Mouse (Mus musculus): ENCODE measurements around the gene Pax5. TPM values are rescaled to one million over a fixed set of nuclear protein-coding genes. Genes with fewer than 3 reads are reported as not detected.

Gene Pax5
- total RNA-seq, 2 experiments from 2014 or later = 0.71 to 0.76 TPM

DNA sequence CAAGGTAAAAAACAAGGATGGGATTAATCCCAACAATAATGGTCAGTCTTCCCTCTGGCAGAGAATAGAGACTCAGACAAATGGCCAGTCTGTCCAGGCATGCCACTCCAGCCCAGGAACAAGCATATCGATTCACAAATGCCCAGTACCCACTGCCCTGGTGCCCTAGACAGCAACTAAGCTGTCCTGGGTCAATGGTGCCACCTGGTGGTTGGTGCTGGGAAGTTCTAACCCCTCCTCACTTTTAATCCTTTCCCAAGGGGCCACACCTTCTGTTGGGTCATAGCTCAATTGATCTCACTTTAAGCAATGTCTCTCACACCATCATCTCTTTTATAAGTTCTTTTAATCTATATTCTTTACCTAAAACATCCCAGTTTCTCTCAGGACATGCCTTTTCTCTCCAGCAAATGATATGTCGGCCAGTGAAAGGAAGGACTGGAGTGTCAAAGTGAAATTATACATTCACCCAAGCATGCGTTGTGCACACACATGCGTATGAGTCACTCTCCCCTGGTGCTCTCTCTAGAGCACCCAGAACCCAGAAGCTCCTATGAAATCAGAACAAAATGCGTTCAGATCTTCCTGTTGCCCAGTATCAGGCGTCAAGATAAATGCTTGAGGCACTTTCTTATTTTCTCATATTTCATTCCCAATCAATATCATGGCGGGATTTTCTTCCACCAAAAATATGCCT, 40.7 kb downstream of the Pax5 start:
- peak; percentile 22 to 39 for DNase-seq
- intact Hi-C loops (cut with DNase I) = loop anchor here (1.0 to 5.0 kb wide), 2 partner anchors 92 to 107 kb away; no protein-coding TSS in a partner anchor

DNA sequence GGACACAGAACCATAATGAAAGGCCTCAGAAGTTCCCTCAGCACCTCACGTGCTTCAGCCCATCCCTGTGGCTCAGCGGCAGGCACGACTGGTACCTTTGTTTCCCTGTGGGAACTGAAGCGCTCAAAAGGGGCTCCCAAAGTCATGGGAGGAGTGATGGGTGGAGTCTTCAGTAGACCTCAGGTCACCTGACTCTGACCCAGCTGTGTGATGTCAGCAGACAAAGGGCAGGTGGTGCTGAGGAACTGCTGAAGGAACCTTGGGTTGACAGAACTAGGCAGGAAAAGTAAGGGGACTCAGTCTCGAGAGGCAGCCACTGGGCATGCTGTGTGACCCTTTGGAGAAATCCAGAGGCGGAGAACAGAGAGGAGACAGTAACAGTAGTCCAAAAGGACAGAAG, 41.7 kb downstream of the Pax5 start:
- no peak for DNase-seq
- intact Hi-C loops (cut with DNase I) = no loop called here

DNA sequence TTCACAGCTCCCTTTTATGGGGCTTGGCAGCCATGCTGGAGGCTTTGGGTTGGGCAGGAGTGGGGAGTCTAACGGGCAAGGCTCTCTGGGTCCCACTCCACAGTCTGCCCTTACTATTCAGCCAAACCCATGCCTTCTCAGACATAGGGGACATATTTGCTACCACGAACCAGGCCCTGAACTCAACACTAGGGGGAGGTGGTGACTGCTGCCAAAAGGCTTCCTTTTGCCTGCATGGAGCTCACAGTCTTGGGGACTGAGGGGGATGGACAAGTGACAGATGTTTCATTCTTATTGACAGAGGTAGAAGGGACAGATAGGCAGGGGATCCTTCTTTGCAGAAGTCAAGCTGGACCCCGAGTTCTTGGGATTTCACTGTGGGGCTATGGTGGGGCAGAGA, 42.1 kb downstream of the Pax5 start:
- no peak for DNase-seq
- intact Hi-C loops (cut with DNase I) = no loop called here

DNA sequence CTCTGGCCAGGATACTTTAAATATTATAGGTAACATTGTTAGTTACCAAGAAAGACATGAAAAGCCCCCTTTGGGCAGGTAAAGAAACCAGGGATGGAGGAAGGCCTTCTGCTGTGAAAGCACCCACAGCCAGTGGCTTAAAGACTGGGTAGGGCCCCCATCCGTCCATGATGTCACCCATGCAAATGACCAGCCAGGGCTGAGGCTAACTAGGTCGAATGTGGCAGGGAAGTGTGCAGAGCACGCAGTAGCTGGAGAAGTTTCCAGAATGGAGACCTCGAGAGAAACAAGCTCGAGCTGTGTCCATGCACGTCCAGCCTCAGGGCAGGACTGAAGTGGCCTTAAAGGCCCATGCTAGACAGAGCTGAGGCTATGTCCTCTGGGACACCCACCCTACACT, 42.9 kb downstream of the Pax5 start:
- DNase-seq = no peak
- intact Hi-C loops (cut with DNase I) = no loop called here

DNA sequence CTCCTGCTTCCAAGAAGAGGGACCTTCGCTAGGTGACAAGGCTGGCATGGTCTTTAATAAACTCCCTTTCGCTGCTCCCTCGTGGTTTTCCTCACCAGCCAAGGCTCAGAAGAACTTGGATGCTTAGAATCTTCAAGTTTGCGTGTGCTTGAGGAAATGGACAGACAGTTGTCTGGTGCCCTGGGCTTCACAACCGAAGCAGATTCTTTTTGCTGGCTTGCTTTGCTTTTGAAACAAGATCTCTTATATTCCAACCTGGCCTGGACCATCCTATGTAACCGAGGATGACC, 45.6 kb downstream of the Pax5 start:
- DNase-seq = no peak
- intact Hi-C loops (cut with DNase I) = no loop called here

DNA sequence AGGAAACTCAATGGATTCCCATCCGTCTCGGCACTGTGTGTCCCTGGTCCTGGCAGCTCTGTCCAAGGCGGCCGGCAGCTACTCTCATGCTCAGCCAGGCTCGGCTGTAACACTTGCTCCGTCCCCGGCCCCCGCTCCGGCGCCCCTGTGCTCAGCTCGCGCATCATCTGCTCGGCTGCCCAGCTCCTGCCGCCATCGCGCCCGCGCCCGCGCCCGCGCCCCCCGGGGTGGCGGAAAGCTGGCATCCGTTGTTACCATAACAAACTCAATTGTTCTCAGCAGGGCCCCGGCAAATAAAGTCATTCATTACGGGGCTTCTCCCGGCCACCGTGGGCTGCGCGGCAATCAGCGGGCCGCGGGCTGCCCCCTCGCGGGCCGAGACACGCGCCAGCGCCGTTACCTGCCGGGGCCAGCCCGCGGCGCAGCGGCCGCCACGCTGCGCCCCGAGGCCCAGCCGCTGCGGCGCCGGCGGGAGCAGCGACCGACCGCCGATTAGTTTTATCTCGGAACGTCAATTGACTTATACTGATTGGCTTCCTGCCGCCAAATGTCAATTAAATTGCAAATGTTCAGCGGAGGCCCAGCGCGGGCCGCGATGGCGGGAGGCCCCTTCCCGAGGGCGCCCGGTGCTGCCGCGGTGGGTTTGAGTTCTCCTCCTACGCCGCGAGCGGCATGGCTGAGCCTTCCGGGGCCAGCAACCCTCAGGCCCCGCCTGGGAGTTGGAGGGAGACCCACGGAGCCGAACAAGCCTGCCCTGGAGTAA, 46.1 kb downstream of the Pax5 start:
- DNase-seq = peak; percentile 6 to 15

DNA sequence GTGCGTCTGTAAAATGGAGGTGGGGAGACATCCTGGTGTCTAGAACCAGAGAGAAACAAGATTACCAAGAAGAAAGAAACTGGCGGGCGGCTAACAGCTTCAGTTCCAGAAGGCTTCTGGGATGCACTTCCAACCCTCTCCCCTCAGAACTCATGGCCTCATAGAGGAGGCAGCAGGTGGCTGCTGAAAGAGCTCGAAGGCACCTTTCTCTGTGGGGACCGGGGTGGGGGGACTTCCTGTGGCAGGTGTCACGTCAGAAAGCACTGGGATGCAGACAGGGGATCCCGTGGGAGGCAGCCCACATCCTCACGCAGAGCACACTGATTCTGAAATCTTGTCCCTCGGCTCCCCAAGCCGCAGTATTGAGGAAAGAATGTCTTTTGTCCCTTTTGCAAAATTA, 46.8 kb downstream of the Pax5 start:
- no peak for DNase-seq
- intact Hi-C loops (cut with DNase I) = no loop called here

More for the DNA sequence above, 46.1 kb downstream of the Pax5 start:
- intact Hi-C loops (cut with DNase I) = no loop called here

DNA sequence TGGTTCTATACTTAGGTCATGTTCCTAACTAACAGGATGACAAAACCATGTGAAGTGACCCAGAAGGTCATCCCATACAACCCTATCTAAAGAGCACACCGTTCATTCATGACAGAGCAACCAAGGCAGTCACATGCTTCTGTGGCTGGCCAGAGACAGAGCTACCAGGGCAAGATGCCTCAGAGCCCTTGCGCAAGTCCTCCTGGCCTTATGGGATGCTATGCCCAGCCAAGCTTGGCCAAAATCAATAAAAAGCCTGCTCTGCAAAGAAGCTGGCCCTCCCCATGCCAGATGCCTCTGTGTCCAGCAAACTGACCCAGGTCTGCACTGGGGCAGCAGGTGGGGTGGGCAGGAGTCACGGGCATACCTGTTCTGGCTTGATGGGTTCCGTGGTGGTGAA, 65.1 kb downstream of the Pax5 start:
- no peak for DNase-seq

DNA sequence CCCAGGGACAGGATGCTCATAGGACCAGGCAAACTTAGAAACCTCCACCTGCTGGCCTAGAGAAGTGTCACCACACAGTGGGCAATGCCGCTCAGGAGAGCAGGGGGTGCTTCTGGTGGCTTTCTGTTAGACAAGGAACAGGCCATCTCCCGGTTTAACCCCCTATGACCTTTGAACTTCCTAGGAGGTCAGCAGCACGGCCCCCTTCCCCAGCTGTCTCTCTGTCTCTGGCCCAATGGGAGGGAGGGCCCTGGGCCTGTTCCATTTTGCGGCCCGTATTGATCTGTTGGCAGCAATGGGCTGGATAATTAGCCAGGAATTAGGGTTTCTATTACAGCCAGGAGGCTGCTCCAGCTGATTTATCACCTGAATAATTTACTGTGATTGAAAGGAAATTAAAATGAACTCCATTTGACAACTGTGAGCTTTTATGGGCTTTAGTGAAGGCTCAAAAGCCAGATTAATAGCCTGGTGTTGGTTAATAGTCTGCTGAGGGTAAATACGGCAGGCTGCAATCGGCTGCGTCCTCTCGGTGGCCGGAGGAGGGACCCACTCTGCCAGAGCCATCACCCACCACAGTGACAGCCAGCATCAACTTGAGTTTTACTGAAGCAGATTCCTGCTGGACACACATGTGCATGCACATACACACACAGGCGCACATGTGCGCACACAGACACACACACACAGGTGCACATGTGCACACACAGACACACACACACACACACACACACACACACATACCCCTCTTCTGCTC, 68.3 kb downstream of the Pax5 start:
- DNase-seq = no peak
- intact Hi-C loops (cut with DNase I) = no loop called here

More for the DNA sequence above, 65.1 kb downstream of the Pax5 start:
- intact Hi-C loops (cut with DNase I) = no loop called here

DNA sequence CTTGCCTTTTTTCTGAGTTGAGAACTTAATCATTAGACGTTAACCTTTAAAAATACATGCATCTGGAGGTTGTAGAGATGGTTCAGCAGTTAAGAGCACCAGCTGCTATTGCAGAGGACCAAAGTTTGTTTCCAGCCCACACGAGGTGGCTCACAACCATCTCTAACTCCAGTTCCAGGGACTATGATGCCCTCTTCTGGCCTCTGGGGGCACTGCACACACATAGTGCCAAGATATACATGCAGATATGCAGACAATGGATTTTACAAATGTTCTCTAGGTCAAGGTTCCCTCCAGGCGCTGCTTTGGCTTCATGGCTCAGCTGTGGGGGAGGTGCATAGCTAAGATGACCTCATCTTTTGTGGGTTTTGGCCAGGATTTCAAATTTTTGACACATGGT, 74.7 kb downstream of the Pax5 start:
- intact Hi-C loops (cut with DNase I) = no loop called here
- no peak for DNase-seq

DNA sequence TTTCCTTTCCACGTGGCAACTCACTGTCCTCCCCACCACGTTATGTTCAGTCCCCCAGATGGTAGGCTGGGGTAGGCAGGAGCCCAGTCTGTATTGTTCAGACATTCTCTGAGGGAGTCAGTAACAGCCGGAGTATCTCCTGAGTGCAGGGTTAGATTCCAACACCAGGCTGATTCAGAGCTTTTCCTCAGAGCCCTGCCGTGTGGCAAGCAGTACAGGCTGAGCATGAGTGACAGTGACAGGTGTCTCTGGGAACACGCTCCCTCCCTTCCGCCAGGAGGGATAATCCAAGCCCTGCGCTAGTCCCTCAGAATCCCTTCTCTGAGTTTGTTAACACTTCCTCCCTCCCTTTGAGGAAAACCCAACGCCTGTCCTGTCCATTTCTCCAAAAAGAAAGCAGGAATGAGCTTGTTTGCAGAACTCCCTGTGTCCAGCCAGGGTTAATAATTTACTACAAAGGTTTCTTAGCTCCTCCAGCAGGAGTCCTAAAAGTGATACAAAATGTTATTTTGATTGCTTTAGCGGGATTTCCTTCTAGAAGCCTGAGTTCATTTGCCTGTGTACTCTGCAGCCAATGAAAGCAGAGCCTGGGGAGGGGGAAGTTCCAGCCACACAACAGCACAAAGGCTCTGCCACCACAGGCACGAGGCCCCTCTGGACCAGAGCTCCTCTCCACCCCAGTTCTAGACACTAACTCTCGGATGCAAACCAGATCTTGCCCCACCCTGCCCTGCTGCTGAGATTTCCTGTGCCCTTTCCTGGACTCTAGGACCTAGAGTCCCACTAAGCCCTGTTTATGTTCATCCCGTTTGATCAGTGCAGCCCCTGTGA, 76.4 kb downstream of the Pax5 start:
- intact Hi-C loops (cut with DNase I) = no loop called here
- no peak for DNase-seq

DNA sequence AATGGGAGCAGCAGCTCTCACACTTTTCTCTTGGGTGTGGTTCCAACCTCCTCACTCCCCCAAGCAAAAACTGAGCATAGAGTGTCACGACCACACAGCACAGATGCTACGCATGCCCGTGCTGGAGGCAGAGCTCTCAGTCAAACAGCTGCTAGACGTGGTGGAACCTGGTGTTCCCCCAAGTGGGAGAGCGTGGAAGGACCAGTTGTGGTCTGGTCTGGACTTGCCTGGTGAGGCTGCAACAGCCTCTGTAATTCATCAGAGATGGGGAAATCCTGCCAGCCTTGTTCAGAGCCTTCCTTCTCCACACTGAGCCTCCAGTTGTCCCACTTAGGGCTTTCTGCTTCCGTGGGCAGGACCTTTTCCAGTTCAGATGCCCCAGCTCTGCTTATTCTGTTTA, 80.2 kb downstream of the Pax5 start:
- DNase-seq = no peak
- intact Hi-C loops (cut with DNase I) = no loop called here

DNA sequence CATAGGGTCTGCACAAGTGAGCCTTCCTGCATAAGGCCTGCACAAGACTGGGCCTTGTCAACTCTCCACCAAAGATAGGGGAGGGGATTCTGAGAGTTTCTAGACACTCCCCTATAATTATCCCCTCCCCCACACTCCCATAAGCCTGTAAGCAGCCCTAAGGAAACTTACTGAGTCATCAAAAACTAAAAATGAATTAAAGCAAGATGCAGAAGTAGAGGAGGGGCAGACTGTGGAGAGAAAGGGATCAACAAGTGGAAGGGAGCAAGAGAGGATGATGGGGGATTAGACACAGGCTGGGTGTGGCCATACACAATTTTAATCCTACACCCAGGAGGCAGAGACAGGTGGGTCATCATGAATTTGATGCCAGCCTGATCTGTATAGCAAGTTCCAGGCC, 82.4 kb downstream of the Pax5 start:
- no peak for DNase-seq
- intact Hi-C loops (cut with DNase I) = no loop called here

DNA sequence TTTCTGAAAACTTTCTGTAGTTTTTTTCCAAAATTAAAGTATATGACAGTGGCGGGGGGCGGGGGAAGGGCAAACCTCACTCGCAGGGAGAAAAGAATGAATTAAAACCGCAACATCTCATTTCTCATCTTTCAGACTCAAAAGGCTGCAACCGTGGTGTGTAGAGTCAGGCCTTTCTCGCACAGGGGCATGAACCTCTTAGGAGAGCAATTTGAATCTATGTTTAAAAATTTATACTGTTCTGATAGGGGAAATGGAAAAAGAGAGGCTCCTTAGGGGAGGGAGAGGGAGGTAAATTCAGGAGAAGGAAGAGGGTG, 85.2 kb downstream of the Pax5 start:
- no peak for DNase-seq
- intact Hi-C loops (cut with DNase I) = no loop called here

DNA sequence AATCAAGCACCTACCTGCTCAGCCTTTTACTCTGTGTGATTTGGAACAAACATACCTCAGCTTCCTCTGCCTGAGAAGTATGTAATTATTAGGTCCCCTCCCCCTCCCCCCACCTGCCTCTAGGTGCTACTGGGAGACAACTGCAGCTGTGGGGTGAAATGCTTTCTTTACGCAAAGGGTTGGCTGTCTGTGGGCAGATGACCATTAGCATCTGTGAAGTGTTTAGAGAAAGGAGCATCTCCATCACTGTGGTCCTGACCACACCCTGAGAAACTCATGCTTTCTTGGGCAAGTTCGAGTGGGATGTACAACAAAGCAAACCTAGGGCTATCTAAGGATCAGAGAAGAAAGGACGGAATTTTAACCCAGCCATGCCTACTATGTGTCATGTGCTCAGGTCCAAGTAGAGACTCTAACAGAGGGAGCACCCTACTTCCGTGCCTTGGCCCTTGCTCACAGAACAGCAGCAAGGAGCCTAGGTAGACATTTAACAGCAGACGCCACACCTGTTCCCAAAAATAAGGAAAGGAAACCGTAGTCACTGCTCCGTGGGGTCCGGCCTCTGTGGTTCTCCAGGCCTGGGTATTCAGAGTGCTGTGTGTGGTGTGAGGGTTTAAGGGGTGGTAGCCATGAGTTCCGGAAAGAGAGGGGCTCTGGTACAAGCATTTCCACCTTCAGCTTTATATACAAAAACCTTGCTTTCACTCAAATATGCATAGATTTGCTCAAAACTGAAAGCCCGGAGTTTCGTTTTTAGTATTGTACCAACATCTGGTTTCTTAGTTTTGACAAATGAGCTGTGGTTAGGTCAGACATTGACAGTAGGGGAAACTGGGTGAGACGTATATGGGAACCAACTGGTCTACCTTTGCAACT, 85.8 kb downstream of the Pax5 start:
- intact Hi-C loops (cut with DNase I) = no loop called here
- no peak for DNase-seq

DNA sequence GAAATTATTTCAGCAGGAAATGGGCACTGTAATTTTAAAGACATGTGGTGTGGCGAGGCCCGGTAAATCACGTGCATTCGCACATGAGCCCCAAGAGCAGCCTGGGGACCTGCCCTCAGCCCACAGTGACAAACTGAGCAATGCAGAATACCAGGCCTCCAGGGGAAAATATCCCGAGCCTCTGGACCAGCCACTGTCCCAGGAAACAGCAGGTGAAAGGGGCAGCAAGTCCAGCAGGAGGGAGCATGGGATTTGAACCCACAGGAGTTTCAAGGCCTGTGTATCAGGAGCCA, 86.9 kb downstream of the Pax5 start:
- no peak for DNase-seq
- intact Hi-C loops (cut with DNase I) = no loop called here

DNA sequence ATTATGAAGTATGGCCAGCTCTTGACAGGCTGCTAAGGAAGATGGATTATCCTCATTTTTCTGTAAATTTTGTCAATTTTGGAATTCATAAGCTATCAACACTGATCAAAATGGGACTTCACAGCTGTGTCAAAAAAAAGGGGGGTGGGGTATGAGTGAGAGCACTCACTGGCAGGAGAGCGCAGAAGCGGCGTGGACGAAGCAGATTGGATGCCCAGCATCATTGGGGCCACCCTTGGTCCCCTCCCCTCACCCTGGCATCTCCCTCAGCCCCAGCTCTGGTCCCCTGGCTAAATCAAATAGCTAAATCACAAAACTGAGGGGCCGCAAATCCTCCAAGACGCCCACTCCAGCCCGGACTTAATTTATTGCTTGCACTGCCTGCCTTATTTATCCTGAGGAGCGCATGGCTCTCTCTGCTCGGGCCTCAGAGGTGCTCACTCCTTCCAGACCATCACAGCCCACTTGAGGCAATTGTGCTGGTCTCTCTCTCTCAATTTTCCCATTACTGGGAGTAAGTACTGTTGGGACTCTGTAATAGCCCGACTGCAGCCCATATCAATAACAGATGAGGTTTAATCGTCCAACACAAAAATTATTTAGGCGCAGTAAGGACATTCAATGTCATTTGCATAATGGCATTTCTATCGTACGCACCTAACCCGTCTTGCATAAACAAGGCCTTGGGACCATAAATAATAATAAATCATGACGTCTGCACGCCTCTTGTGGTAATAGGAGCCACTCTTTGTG, 87.4 kb downstream of the Pax5 start:
- no peak for DNase-seq
- intact Hi-C loops (cut with DNase I) = no loop called here

DNA sequence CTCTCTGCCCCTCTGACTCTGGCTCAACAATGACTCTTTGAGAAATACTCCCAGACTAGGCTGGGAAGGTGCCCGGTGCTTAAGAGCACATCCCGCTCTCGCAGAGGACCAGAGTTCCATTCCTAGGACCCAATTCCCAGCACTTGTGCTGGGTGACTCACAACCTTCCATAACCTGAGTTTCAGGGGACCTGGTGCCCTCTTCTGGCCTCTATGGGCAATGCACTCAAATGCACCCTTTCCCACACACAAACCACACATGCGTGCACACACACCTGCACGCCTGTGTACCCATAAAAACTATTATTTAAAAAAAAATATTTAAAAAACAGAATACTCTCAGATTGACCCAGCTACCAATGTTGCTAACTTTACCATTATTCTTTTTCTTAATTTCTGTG, 90.0 kb downstream of the Pax5 start:
- intact Hi-C loops (cut with DNase I) = no loop called here
- no peak for DNase-seq

DNA sequence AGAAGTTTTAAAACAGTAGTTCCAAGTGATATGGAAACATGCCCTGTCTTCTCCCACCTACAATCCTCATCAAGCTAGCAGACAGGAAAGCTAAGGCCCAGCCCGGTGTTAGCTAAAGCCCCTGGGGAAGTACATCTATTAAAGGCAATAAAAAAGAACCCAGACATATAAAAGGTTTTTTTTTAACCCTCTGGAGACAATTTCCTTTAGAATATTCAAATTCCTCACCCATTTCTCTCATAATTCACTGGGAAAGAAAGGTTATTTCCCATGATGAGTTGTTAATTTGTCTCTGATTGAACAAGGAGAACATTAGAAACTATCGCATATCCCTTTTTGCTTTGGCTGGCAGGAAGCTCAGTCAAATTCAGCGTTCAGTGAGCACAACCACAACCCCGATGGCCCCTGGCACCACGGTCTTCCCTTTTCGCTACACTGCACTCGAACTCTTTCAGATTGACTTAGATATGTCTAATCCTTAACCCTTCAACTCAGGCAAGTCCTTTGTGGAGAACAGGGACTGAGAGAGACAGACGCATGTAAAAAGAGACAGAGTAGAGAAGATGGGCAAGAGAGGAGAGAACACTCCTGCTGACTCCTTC, 96.1 kb downstream of the Pax5 start:
- DNase-seq = no peak
- intact Hi-C loops (cut with DNase I) = no loop called here

Measured in heart, postnatal 14 days (tissue).